Mouse (Mus musculus): ENCODE measurements at regions not wholly inside any gene's neighbourhood (a gene's known extent, or its start where the extent isn't known, plus 50 kb on each side); places are given as distances from the start of the nearest gene placed in this dataset.
"Not testable (repeated sequence)": the region's sequence is repeated elsewhere in the genome, so short reads cannot be mapped to it uniquely, and the experiment has no call there.

DNA sequence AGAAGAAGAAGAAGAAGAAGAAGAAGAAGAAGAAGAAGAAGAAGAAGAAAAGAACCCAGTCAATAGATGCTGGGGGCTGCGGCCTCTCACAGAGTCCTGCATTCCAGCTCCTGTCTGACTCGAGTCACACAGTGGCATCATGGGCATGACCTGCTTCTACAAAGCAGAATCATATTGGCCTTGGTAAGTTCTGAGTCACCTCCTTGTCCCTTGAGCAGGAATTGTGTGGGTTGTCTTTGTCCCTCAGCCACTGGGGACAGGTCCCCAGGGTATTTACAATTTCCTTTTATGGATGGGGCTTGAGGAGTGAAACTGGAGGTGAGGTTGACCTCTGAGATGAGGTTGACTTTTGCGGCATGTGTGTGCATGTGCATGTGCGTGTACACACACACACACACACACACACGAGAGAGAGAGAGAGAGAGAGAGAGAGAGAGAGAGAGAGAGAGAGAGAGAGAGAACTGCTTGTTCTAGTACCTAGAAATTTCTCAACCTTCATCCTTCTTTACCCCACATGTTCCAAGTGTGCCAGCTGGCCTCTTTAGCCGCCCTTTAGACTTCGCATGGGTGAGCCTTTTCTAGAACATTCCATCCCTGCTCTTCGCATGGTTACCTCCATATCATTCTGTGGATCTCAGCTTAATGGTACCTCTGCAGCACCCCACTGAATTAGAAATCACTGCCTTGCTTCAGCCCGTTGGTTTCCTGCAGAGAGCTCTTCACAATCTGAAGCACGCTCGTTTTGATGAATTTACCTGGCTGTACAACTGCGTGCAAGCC, 283.2 kb downstream of the 4933412E24Rik start:
- DNase-seq (ENCODE audit: low spot score) = no peak

DNA sequence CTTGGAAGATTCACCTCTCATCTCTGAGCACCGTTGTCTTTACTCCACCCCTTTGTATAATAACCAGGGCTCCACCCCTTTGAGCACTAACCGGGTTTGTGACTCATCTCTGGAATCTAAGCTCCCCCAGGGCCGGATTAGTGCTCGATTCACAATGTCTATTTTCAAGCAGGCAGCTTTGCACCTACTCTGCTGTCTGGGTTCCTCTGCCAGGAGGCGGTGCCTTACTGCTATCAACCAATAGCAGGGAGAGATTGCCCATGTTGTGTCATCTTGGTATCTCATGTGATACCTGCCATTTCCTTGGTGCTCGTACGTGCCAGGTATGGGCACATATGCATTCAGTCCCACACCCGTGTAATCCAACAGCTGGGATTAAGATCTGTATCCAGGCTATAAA, 285.3 kb downstream of the 4933412E24Rik start:
- no peak for DNase-seq (ENCODE audit: low spot score)

DNA sequence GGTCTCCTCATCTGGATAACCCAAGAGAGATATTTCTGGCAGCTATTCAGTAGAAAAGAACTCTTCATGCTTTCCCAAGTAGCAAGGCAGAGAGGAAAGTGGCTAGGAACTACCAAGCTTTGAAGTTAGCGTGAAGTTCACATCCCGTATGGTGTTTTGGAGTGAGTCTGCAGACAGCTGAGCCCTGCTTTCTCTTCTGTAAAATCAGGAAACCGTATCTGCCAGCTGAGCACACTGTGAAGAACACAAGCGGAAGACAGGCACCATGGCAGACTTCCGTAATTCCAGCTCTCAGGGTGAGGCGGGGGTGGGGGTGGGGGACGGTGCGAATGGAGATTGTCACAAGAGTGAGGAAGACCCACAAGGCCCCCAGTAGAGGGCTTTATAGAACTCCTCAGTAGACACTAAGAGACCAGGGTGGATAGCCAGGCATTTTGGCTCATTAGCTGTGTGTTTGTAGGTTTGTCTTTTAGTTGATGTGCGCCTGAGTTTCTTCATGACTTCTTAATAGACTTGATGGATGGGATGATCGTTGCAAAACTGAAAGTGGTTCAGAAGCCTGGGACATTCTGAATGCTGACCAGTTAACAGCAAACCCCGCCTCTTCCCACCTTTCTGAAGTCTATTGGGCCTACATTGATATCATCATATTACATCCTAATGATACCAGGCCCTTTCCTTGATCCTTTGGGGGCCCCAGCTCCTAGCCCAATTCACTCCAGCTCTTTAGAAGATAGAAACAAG, 287.4 kb downstream of the 4933412E24Rik start:
- no peak for DNase-seq (ENCODE audit: low spot score)

DNA sequence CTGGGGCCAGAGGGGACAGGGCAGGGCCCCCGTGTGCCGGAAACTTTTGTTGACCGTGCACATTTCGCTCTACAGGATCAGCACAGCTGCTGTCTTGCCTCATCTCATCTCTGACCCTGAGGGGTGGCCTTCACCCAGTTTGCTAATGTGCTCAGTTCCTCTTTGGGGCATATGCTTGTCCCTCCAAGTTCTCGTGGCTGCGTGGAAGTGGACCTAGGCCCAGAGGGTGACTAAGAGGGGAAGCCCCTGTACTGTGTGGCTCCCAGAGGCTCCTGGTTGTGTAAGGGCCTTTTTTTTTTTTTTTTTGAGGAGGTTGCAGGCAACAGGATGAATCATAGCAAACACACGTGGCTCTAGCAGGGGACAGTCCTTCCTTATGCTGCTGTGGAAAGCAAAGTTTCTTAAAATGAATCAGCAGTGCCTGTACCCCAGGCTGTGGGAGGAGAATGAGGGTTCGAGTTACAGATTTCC, 288.2 kb downstream of the 4933412E24Rik start:
- peak; percentile 54 for DNase-seq (ENCODE audit: low spot score)

DNA sequence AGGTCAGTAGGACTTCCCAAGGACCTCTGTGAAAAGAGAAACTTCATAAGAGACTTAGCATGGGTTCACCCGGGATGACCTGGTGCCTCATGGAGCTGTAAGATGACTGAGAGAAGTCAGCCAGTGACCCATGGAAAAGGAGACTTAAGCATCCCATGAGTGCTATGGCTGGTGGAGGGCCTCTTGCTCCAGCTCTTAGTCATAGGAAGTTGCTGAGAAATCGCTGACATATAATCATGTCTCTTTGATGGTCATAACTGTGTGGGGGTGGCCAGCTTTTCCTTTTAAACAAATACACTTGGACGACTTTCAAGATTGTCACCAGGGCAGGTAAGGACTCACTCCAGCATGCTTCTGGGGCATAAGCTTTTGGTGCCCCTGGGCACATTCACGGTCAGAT, 290.5 kb downstream of the 4933412E24Rik start:
- DNase-seq (ENCODE audit: low spot score) = no peak

DNA sequence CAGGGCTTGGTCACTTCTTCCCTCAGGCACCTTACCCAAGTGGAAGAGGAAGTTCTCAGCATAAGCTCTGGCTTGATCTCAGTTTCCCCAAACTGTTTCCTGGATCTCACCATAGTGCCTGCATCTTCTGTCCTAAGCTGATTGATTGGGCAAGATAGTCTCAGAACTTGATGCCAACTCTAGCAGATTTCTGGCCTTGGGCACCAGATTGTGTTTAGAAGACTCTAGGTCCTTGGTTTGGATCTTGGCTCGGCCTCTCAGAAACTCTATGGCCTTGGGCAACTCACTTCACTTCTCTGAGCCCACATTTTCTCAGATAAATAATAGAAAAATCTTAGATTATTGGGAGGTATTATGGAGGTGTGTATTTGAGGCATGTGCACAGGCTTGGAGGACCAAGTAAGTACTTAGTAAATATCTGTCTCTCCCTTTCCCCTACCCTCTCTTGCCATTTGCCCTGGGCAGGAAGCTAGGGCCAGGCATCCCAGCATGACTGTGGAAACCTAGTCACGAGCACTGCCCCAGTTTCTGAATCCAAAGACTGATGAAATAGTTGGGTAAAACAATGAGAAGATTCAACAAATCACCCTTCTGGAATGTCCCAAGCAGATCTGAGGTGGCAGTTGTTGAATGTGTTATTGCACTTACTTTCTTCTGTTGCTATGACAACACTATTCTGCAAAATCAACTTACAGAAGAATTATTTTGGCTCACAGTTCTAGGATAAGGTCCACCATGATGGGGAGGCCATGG, 293.6 kb downstream of the 4933412E24Rik start:
- DNase-seq (ENCODE audit: low spot score) = no peak

DNA sequence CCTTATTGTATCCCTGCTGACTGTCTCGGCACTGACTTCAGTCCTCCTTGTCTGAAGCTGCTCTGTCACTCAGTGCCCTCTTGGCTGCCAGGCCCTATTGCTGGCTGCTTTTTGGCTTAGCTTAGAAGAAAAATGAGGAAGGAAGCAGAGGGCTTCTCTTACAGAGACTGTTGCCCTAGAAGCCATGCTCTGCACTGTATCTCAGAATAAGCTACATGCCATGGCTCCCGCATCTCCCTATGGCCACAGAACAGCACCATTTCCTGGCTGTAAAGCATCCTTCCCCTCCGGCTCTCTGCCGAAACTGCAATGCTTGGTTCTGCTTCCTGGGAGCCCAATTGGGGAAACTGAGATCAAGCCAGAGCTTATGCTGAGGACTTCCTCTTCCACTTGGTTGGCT, 295.0 kb downstream of the 4933412E24Rik start:
- no peak for DNase-seq (ENCODE audit: low spot score)

DNA sequence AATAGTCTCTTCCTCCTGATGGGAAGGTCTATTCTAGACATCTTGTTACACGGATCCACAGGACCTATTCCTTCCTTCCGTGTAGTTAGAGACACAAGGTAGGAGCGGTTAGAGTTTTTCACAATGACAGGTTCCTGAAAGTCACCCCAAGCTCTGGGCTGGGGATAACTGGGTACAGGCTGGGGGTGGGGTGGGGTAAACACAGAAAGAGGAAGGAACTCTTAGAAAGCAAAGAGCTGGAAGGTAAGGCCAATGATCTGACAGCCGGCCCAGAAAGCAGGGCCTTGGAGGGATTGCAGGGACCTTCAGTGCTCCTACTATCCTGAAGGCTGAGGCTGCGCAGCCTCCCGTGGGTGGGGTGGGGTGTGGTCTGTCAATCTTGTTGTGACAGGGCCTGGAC, 295.4 kb downstream of the 4933412E24Rik start:
- DNase-seq (ENCODE audit: low spot score) = no peak

DNA sequence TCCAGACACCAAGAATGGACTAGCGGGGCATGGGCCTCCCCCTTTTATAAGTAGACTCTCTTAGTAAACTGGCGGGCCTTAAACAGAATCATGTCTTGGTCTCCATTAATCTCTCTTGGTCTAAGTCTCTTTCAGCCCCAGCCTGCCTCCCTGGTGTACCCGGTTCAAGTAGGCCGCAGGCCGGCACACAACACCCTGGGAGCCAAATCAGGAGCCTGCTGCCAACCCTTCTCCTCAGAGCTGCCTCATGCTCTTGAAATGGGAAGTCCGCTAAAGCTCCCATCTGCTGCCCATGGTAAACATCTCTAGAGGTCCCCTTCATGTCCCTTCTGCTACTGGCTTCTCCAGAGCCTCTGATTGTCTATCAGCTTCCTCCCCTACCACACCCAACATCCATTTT, 296.3 kb downstream of the 4933412E24Rik start:
- no peak for DNase-seq (ENCODE audit: low spot score)

DNA sequence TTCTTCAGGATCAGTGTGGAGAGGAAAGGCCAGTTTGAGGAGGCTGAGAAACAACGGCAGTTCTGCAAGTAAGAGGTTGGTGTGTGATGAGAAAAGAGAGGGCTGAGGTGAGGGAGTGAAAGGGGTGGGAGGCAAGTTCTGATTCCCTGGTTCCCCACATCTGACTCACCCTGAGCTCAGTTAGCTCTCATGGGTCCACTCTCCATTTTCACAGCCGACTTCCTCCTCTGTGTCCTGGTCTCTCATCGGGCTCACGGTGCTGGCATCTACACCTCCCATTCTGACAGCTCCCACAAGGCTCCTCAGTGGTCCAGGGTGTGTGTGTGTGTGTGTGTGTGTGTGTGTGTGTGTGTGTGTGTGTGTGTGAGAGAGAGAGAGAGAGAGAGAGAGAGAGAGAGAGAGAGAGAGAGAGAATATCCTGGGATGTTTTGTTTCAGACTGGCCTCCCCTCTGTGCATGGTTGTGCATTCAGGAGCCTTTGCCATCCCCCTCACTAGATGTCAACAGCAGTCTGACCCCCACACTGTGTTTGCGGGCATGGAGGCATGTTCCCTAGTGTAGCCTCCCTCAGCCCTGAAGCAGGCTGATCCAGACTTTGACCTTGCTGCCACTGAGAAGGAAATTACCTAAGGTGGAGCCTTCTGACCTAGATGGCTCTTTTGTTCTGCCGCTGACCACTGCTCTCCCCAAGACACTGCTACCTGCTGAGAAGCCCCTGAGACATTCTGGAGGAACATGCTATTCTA, 296.9 kb downstream of the 4933412E24Rik start:
- DNase-seq (ENCODE audit: low spot score) = not testable (repeated sequence)

DNA sequence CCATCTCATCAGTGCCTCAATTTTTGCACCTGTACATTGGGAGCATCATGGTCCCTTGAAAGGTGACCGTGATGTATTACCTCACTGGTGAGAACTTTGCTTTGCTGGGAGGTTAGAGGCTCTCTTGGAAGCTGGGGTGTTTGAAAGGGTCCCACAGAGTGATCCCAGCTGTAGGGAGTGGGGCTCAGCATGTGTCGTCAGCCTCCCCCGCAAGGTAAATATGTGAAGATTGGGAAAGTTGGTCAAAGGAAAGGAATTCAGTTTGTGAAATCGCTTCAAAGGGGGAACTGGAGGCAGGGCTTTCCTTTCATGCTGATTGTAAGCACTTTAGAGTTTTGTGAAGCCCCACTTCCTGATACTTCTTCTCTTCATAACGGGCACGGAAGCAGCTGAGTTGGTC, 299.5 kb downstream of the 4933412E24Rik start:
- DNase-seq (ENCODE audit: low spot score) = no peak

DNA sequence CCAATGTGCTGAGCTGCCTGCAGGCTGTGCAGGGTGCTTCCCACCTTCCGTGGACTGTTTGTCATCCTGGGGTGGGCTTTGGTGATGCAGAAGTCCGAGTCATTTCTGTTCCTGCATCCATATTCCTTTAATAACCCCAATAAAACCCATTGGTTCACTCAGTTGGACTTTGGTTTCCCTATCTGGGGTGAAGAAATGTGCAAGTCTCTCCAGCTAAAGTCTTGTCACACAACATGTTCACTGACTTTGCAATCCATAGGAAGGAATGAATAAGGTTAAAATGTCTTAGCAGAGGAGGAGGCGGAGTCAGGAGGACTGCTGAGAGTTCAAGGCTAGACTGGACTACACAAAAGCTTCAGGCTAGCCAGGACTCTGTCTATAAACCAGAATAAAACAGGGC, 300.5 kb downstream of the 4933412E24Rik start:
- no peak for DNase-seq (ENCODE audit: low spot score)

DNA sequence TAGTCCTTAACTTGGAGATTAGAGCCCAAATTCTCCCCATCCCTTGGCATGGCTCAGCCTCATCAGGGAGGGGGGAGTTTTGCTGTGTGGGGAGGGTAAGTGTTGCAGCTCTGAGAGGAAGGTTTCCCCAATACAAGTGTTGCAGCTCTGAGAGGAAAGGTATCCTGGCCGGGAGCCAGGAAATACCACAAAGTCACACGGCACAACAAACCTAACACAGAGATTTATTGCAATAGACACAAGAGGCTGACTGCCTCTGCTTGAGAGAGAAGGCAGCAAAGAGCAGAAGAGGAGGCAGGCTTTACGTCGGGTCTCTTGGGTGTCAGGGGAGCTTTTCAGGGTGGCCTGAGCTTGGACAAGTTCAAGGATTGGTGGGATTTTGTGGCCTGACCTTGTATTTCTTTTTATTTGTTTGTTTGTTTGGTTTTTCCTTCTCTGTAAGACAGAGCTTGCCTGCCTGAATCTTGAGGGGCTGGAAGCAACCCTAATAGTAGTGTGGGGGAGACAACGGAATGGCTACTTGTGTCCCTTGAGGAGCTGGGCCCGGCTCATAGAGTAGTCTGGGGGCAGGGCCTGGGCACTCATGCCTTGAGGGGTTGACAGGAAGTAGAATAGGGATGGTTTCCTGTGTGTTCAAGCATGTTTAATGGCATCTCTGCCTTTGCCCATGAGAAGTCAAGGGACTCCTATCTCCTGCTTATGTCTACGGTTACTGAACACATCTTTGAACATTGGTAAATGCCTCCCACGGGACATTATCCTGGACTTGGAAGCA, 302.3 kb downstream of the 4933412E24Rik start:
- no peak for DNase-seq (ENCODE audit: low spot score)

DNA sequence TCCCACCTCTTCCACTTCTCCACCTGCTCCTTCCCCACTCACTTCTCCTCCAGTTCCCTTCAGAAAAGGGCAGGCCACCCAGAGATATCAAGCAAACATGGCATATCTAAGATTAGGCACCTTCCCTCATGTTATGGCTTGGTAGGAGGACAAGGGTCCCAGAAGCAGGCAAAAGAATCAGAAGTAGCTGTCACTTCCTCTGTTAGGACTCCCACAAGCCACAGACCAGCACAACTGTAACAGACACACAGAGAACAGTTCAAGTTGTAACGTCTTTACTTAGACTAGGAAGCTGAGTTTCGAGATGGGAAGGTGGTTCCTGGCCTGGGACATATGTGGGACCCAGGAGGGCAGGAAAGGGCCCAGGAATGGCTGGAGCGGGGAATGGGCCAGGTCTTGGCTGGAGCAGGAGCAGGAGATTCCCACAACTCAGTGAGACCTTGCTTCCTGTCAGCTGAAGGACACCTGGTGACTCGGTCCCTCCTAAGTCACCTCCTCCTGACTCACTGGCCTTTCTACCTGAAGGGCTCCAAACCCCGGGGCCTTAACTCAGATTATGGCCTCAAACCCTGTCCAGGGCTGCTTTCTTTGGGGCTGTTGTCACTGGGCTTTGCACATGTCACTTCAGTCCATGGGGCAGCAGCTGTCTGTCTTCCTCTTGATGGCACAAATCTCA, 304.2 kb downstream of the 4933412E24Rik start:
- no peak for DNase-seq (ENCODE audit: low spot score)

DNA sequence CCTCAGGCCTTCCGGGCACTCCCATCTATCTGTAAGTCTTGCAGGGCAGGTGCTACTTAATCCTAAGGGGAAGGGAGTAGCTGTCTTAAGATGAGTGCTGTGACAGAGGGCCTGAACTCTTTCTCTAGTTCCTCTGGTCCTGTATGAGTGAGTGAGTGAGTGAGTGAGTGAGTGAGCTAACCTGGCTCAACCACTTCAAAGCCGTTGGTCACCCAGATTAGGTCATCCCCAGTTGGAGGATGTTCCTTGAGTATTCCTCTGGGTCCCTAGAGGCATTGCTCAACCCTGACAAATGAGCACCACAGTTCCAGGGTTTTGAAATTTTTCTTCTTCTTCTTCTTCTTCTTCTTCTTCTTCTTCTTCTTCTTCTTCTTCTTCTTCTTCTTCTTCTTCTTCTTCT, 306.5 kb downstream of the 4933412E24Rik start:
- DNase-seq (ENCODE audit: low spot score) = no peak

DNA sequence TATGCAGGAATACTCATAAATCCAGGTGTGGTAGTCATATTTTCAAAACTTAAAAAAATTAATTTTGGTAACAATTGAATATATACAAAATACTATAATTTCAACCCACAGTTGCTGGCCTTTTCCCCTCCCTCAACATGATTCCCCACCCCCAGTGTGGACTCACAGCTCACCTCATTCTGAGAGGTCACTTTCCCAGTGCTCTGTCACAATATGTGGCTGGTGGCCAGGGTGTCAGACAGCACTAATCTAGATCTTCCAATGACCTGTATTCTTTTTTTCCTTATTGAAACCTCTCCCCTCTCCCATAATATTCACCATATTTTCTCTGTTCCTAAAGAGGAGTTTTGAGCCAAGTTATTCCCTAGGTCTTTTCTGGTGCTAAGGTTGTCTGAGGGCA, 308.0 kb downstream of the 4933412E24Rik start:
- DNase-seq (ENCODE audit: low spot score) = no peak

DNA sequence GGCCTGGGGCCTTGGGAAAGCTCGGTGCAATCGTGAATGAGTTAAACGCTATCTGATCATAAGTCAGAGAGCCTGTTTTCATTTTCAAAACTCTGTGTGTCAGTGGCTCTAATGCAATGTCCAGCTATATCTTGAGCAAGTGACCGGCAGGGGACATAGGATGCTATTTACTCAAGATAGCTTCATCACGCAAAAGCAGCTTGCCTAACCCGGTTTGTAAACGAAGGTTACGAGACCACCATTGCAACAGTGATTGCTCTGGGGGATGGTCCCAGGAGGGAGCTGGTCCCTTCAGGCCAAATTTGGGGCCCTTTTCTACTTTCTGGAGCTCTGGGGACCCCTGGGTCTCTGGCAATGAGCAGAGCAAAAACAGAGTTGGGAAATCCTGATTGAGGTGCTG, 309.3 kb downstream of the 4933412E24Rik start:
- no peak for DNase-seq (ENCODE audit: low spot score)
